Mouse (Mus musculus): ENCODE measurements around the gene Mrpl36.

Mrpl36 gene

GRCm38 (mm10) chr13:73327827-73328698 lies at the start of gene Mrpl36, which contains the start of gene Ndufs6:
Gene Mrpl36, plus strand, starts transcription at chr13:73328513.
Gene Ndufs6, minus strand, starts transcription at chr13:73328542.
- DNase-seq, result peak; percentile 90

- no peak for DNase-seq
These were observed 49.1 kb upstream of the Mrpl36 start for GRCm38 (mm10) chr13:73279196-73279595.

DNA sequence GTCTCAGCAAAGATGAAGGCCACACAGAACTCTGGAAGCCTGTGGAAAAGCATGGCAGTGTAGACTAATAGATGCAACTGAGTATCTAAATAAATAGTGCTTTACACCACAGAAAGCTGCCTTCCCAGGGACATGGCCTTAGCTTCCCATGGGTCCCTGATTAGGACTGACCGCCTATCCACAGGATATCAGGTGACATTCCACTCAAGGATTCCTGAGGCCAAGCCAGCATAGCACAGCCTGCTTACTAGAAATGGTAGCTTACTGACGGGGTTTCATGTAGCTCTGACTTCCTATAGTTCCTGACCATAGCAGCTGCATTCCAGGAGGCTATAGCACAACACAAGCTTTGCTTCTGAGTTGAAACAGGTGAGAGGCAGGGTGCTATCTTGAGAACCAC lies 45.9 kb upstream of the Mrpl36 start:
- no peak for DNase-seq

GRCm38 (mm10) chr13:73283534-73283933 lies 44.8 kb upstream of the Mrpl36 start:
- DNase-seq, result no peak

GRCm38 (mm10) chr13:73290206-73290605 lies 38.1 kb upstream of the Mrpl36 start:
- DNase-seq, result no peak

- no peak for DNase-seq
These were observed 37.2 kb upstream of the Mrpl36 start for GRCm38 (mm10) chr13:73291102-73291501.

GRCm38 (mm10) chr13:73298717-73299116 lies 29.6 kb upstream of the Mrpl36 start:
- no peak for DNase-seq

- no peak for DNase-seq
These were observed 29.0 kb upstream of the Mrpl36 start for GRCm38 (mm10) chr13:73299322-73299721.

- no peak for DNase-seq
These were observed 23.6 kb upstream of the Mrpl36 start for GRCm38 (mm10) chr13:73304729-73305128.

DNA sequence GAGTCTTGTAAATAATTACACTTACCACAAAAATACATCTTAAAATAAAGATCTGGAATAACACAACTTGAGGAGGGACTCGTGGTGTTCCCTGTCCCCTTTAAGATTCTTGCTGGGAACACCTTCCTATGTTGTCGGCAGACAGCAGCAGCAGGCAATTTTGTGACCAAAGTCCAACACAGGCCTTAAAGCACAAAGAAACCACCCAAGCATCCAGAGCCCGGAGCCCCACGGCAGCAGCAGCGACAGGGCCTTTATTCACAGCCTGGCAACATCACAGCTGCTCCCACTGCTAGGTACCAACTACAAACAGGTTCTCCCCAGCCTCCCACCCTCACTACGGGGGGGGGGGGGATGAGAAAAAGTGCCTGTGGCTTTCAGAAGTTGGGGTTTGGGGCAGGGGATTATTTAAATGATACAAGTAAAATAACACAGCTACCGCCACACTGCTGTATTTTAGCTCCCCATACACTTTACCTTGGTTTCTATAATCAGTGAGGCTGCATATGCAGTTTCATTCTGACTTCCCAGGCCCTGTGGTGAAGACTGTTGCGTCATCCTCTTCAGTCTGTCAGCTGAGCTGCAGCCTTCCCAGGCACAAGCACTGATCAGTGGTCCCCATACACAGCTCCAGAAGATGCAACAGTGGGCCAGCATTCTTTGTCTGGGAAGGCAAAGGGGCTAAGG lies 22.8 kb upstream of the Mrpl36 start:
- no peak for DNase-seq

DNA sequence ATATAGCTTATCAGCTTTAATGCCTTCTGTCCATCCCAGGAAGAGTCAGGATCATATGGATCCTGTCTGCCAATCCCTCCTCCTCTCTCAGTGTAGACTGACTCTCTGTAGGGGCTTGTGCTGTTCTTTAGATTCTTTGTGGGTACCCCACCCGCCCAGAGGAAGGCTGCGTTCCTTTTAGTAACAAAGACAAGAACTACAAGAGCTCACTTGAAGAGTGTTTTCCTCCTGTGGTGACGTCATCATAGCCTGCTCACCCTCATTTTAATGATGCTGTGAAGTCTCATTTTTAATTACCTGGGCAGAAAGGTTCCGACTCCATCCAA lies 22.3 kb upstream of the Mrpl36 start:
- no peak for DNase-seq

GRCm38 (mm10) chr13:73306430-73306829 lies 21.9 kb upstream of the Mrpl36 start:
- DNase-seq, result no peak

- no peak for DNase-seq
These were observed 18.0 kb upstream of the Mrpl36 start for GRCm38 (mm10) chr13:73310183-73310929.

DNA sequence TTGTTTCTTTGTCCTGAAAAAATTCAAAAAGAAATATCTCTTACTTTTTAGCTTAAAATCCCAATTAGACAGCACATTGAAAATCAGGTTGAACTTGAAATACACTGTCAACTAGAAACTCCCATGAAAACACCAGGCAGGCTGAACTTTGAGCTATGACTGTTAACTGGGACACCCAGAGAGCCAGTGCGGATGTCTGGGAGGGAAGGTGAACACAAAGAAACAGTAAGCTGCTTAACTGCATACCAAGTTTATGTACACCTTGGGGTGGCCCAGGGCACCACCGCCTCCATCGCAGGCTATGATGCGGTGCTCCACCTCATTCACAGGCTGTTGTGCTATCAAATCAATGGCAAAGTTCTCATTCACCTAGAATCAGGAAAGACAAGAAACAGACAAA lies 8.3 kb upstream of the Mrpl36 start:
- no peak for DNase-seq

GRCm38 (mm10) chr13:73322626-73323025 lies 5.7 kb upstream of the Mrpl36 start:
- DNase-seq, result no peak

GRCm38 (mm10) chr13:73323406-73323805 lies 4.9 kb upstream of the Mrpl36 start:
- DNase-seq, result no peak

DNA sequence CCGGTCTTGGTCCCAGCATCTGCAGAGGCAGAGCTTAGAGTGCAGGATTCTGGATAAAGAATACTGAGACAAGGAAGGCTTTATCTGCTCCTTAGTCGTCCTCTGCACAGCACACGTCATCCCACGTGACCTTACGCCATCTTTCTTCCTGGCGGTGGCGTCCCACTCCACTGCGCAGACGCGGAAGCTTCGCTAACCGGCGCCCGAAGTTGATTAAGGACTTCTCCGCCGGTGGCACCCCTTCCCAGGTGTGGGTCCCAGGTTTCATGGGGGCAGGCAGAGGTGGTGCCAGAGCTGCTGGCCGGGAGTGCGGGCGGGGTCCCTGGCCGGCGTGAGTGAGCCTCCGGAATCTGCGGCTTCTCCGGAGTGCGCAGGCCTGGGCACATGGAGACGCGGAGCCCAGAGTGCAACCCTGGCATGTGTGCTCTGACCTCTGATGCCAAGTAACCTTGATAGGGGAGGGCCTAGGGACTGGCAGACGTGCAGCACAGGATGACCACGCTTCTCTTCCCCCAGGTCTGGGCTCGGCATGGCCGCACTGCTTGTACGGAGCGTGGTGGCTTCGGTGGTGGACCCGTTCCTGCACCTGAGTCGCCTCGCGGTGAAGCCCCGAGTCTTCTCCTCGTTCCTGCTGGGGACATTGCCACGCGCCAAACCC lies 2.7 kb downstream of the Mrpl36 start:
- peak; percentile 87 for DNase-seq

DNA sequence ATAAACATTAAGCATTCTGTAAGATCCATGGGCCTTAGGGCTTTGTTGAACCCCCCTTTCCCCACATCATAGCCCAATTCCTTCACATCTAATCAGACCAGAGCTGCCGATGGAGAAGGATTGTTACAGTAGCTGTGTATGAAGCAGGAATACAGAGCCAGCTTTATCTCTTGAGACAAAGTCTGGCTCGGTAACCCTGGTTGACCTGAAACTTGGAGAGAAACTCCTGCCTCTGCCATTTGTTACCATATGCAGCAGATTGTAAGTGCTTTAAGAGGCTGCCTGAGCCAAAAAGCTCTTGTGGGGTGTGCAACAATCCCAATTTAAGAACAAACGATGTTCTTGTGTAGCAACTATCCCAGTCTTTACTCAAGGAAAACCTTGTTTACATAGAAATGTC lies 3.4 kb downstream of the Mrpl36 start:
- DNase-seq, result no peak

- DNase-seq, result no peak
These were observed 8.4 kb downstream of the Mrpl36 start for GRCm38 (mm10) chr13:73336753-73337152.

GRCm38 (mm10) chr13:73345102-73345890 lies 17.0 kb downstream of the Mrpl36 start:
- no peak for DNase-seq

- DNase-seq, result no peak
These were observed 17.8 kb downstream of the Mrpl36 start for GRCm38 (mm10) chr13:73346131-73346530.

DNA sequence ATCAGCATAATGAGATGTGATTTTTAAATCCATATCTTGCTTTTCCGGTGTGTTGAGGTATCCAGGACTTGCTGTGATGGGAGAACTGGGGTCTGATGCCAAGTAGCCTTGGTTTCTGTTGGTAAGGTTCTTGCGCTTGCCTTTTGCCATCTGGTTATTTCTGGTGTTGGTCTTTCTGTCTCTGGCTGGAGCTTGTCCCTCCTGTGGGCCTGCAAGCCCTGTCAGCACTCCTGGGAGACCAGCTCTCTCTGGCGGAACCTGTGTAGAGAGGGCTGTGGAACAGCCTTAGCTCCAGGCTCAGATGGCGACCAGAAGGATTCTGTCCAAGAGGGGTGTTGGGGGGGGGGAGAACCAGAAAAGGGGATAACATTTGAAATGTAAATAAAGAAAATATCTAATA lies 18.4 kb downstream of the Mrpl36 start:
- DNase-seq, result no peak

All from cerebellum, adult 11 months (tissue).